Mouse (Mus musculus): ENCODE data around the gene Lrrc8a.

GRCm38 (mm10) chr2:30200388-30200925, 37.1 kb upstream of the Lrrc8a start:
- TF ChIP-seq ZC3H11A (IDR thresholded peaks at IDR 0.05; ENCODE audit: borderline replicate concordance, low read depth, low read length) (no peak), MAFK (IDR thresholded peaks at IDR 0.05; ENCODE audit: insufficient read depth, low read depth, low read length) (no peak), ZNF384 (IDR thresholded peaks at IDR 0.05; ENCODE audit: low read depth, low read length) (no peak), CHD2 (IDR thresholded peaks at IDR 0.05; ENCODE audit: low read depth, low read length) (no peak)

Data from ES-E14 (cell line).